Mouse (Mus musculus) kidney, postnatal 10 days (tissue): ENCODE data around the gene Ift88.
A peak's percentile ranks its signal among the peaks of the same experiment; 100 is the strongest.

Experiments used
- DNase-seq: peaks from one replicate; pipeline ENCODE4 v3.0.0; 2021; ENCODE audit warnings: mixed read lengths

Gene Ift88

DNA sequence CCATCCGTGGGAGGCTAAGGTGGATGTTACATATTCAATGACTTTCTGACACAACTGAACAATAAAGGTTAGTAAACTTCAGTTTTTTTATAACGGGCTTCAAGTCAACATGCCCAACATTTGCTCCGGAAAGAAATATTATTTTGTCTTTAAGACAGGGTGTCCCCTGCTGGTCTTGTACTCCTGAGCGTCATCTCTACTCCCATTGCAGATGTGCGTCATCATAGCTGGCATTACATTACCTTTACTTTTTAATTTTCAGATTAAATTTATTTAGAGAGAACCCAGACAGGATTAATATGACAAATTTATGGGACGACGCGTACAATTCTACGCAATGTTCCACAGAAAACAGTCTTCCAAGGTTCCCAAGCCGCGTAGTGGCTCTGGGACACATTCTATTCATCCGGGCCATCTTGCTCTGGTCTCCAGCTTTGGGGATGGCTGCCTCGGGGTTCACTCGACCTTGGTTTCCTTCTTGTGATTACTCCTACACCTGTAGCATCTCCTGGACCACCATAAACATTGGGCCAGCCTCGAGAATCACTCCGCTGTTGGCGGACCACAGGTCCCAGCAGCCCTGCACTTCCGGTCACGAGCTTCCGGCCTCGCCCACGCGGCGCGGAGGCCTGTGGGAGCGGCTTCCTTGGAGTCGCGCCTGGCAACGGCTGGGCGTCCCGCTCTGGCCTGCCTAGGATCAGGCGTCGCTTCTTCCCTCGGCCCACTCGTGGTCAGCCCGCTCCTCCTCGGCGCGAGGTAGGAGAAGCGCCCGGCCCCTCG is at the start of gene Ift88:
TSS of gene Ift88 (plus strand) at position 631 of the 780 bp plus-strand sequence.
- DNase-seq, result peak; percentile 96

DNA sequence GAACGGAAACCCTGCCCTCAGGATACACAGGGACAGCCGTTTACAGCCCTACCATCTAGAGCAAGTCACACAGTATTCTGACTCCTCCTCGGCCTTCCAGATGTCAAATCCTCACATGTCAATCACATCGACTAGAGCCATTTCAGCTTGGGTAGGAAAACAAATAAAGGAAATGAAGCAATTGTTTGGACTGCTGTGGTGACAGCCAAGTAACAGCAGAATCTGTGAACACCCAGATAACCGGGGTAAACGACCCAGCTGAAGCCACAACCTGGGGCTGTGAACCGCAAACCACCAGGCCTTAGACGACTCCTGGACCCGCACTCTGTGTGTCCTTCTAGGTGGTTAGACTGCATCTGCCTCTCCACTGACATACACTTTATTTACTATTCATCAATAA is 48.7 kb upstream of the Ift88 start:
- no peak for DNase-seq

DNA sequence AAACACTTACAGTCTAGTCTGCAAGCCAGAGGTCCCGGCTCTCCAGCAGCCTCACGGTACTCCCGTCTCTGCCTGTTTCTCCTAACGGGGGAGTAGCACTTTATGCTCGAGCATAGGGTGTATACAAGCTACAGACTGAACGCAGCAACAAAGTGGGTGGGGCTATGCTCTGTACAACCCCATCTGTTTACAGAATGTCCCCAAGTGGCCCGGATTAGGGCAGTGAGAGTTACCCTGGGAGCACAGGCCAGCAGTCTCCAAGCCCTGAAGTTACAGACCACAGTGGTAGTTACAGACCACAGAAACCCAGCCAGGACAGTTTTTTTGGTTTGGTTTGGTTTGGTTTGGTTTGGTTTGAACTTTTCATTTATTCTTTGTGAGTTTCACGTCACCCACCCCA is 47.8 kb upstream of the Ift88 start:
- DNase-seq, result no peak

DNA sequence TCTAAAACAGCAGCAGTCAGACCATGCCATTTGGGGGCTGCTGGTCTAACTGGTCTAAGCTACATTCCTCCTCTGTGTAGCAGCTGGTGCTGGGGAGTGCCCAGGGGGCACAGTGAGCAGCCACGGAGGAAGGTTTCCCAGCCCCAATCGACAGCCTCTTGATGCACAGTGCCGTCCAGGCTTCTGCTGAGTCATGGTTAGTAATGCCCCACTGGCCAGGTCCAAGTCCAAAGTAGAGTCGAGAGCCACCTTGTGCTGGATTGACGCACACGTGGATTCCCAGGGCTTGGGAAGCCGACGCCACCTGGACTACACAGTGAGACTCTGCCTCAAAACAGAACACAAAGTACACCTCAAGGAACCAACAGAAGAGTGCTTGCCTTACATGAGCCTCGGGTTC is 46.9 kb upstream of the Ift88 start:
- DNase-seq, result peak; percentile 67

DNA sequence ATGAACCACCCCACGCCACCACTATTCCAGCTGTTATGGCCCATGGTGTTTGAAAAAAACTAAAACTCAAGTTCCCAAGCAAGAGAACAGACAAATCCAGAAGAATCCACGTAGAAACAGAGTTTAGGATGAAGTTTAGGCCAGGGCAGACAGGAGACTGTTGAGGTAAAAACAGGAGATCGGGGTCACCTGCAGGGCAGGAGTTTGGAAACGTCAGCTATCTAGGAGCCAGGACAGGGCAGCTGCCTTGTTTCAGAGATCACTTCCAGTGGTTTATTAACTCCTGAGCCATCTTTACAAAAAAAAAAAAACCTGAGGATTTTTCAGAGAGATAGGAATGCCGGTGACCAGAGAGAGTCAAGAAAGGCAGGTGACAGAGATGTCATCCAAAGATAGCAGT is 46.3 kb upstream of the Ift88 start:
- DNase-seq, result peak; percentile 31

DNA sequence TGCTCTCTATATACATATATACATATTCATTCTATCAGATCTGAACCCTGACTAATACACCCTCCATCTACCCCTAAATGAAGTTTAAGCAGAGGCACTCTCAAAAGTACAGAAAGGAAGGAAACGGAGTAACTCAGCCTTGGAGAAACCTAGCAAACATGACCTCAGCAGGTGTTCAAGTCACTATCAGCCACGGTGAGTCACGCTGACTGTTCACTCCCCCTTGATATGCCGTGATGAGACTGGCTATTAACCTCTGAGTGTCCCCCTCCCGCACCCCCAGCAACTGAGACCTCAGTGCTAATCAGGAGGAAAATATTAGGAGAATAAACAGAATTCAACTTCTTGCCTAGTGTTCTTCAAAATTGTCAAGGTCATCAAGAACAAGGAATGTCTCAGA is 38.2 kb upstream of the Ift88 start:
- no peak for DNase-seq

DNA sequence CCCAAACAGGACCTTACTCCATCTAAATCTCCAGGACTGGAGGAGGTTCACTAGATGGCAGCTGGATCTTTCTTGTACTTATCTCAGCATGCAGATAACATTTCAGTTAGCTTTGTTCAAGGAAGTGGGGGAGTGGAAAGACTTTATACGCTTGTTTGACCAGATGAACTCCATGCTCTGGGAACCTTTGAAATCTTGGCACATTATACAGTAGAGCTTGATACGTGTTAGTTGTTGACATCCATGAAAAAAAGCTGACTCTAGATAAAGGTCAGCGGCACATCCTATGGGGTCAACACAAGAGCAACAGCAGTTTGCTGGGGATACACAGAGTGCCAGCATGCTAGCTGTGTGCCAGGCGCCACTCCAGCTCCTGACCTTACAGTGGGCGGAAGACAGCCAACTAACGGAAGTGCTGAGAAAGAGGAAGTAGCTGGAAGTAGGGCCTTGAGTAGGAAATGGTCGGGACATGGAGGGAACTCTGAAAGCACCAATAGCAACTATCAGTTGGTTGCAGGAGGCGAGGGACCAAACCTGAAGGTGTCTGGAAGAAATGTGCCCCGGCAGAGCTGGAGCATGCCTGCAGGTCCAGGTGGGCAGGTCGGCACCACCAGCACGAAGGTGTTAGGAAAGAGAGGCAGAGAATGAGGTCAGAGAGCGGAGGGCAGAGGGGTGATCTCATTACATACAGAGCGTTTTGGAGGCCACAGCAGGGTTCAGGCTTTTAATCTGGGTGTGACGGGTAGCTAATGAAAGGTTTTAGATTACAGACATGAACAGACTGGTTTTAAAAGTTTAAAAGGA is 36.9 kb upstream of the Ift88 start:
- peak; percentile 42 for DNase-seq

DNA sequence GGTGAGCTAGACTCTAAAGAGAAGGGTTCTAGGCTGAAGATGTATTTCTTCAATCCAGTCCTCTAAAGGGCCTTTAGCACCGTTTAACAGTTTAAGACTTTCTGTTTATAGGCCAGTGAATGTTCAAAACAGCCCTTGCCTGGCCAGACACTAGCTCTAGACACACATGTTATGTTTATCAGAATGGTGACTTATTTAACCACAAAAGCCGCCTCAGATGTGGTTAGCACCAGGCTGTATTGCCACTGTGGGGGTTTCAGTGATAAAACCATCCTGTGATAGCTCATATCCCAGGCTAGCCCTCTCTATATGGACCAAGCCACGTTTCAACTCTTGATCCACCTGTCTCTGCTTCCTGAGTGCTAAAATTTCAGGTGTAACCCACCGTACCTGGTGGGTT is 32.2 kb upstream of the Ift88 start:
- DNase-seq, result no peak

DNA sequence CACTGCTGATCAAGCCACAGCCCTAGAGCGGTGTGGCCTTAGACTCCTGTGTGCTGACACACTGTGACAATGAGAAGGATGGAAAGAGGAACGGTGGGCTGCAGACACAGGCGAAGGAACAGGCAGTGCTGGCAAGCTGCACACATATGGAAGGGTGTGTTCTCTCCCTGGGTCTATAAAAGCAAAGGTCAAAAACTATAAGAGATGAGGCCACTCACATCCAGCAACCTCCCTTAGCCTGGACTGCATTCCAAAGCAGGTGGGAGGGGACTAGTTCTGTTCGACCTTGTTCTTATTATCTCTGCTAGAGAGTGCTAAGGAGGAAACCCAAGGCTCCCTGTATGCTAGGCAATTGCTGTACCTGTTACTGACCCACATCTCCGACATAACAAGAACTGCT is 31.6 kb upstream of the Ift88 start:
- no peak for DNase-seq

DNA sequence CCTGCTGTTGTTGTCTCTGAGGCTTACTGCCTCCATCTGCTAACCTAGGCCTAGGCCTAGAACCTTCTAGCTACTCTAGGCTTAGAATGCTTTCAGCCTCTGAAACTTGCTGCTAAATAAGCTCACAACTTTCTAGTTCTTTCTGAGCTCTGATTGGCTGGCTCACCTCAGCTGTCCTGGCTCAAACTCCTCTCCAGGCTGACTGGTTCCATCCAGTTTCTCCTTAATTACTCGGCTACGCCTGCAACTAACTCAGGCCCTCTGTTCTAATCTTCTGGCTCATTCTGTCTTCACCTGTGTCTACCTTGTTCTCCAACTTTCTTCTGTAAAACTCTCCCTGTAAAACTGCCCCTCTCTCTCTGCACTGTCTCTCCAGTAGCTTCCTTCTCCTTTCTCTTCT is 28.4 kb upstream of the Ift88 start:
- peak; percentile 27 for DNase-seq

DNA sequence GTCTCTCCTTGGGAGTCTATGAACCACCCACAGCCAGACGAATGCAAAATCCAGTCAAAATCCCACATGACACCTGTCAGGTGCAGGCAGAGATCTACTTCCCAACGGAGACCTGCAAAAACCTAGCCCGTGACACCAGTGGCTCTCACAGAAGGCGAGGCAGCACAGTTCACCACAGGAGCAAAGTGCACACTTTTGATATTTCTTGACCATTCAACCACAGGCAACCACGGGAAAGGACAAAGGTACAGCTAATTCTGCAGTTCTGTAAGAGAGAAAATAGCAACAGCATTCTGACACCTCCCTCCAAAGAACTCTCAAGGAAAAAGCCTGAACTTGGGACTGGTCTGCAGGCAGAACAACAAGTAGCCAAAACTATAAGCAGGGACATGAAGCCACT is 26.6 kb upstream of the Ift88 start:
- peak; percentile 48 for DNase-seq

DNA sequence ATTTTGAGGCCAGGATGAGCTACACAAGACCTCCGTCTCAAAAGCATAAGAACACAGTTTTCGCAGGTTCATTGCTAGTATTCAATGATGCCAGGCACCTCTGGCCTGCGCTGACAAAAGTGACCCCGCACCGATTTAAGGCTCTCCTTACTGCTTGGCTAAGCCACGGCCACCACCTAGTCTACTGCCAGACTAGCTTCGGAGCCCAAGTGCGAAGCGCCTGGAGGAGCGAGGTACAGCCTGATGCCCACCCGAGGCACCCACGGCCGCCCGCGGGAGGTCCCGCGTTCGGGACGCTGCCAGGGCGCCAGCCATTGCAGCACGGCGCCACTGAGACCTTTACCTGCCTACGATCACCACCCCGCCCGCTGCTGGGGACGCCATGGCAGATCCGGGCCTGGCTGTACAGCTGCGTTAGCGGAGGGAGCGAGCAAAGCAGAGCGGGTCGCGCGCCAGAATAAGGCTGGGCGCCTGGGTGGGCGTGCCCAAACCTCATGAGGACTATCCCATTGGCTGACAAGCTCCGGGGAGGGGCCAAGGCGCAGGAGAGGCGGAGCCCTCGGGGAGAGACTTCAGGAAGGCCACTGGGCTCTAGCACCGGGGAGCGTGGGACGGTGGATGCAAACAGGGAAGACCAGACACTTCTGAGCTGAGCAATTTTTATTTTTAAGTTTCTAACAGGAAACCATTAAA is 25.7 kb upstream of the Ift88 start, which contains the start of gene Cryl1:
TSS of gene Cryl1 (minus strand) at position 465 of the 693 bp plus-strand sequence.
- peak; percentile 99 for DNase-seq

DNA sequence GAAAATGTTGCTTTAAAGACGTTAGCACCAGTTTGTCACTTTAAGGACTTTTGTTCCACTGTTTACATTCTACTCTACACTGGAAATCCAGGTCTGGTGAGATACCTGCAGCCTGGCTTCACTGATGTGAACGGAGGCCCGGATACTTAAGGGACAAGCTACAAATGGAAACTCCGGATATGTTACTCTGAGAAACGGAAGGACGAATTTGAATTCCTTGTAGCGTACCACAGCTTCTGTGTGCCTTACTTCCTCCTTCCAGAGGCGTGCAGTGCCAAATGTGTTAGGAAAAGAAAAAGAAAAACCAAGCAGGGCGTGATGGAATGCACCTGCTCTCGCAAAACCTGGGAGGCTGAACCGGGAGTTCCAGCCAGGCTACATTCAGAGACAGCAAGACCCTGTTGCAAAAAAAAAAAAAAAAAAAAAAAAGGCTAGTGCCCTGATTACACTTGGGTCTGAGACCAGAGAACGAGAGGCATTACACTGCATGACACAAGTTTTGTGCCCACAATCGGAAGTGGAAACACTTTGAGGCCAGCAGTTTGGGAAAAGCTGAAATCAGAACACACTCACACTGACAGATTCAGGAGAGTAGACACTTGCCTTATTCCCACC is 24.9 kb upstream of the Ift88 start:
- DNase-seq, result peak; percentile 45

DNA sequence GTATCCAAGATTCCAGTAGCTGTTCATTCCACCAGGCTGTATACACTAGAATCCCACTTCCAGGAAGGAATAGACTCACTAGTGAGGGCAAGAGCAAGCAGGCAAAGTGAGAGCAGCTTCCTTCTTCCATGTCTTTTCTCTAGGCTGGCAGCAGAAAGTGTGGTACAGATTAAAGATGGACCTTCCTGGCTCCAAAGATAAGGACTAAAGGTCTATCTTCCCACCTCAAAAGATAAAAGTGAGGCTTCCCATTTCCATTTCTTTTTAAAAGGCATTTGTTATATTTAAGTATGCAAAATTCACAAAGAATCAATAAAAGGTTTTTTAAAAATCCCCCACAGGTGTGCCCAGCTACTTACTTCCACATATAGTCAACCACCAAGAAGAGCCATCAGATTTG is 21.0 kb upstream of the Ift88 start:
- no peak for DNase-seq

DNA sequence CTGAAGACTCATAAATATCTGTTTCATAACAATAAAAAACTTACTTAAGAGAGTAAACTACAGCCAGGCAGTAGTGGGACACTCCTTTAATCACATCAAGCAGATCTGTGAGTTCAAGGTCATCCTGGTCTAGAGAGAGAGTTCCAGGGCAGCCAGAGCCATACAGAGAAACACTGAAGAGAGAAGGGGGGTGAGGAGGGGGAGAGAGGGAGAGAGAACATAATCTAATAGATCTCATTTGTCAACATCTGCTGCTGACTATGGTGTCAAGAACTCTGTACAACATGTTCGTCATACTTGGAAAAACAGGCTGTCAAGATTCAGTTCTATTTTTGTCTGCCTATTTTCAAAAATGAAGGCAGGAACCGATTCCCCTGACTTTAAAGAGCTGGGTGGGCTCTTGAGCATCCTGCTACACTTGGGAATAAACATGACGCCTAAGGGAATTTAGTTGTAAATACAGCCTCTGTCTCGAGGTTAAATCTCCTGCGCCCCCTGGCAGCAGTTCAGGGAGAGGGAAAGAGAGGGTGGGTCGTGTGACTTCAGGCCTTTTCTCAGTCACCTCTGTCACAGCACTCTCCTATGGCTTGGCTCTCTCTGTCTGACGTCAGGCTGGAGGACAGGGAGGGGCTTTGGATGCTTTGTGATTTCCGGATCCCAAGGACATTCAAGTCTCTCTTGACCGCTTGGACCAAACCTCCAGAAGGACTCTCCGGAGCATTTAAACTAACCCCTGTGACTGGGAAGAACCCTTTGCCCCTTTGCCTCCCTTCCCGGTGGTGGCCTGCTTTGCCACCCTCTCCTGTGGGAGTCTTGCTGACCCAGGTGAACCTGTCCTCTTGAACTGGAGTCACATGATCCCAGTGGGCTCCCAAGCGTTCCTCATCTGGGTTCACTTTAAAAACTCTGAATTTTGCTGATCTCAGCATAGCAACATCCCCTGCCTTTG is 16.5 kb upstream of the Ift88 start:
- DNase-seq, result peak; percentile 82

DNA sequence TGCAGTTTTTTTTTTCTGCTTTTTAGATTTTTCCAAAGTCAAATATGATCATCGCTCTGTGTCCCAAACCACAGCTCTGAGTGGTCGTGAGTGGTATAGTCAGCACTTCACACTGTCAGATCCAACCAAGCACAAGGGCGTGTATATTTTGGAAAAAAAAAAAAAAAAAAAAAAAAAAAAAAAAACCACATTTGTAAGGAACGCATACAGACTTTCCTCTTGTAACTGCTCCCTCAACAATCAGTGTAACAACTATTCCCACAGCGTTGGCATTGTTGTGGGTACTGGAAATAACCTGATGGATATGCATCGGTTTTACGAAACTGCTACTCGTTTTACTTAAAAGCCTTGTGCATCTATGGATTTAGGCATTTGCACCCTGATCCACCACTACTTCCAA is 15.8 kb upstream of the Ift88 start:
- no peak for DNase-seq

DNA sequence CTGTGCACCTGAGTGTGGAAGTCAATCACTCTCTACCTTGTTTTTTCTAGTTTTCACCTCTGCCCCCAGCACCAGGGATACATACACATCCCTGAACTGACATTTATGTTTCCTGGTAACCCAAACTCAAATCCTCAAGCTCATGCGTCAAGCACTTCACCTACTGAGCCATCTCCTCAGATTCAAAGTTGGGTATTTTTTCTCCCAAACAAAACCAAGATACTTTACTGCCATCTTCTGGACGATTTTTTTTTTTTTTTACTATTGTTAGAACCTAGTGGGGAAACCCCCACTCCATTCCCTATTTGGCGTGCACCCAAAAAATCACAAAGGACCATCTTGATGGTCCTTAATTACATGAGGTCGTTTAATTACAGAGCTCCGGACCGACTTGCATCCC is 14.8 kb upstream of the Ift88 start:
- no peak for DNase-seq

DNA sequence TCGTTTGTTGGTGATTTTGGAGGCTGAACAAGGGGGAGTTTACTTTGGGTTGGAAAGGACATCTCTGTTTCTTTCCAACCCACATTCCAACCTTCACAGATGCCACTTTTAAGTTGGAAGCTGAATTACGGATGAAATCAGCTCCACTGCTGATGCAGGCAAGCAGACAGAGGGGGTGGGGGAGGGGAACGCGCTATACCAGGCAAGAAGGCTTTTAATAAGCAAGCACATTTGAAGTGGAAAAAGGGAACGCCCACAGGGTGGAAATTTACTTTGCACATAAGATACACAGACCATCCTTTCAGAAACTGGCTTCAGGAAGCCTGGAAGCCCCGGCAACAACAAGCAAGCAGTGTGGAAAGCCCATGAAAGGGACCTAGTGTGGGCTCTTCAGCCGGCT is 11.7 kb upstream of the Ift88 start:
- no peak for DNase-seq

DNA sequence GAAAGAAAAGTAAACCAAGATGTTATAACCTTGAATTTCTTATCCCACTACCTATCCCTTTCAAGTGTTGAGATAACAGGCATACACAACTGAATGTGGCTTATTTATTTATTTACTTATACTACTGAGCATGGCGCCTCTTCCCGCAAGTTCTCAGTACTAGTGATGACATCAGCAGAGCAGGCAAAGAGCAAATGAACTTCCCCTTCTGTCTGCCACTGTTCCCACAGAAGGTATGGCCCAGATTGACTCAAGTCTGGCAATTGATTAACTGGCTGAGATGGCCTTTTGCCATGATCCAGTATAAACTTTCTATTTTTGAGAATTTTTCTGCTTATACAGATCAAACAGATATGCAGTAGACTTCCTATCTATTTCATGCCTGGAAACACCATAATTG is 6.7 kb upstream of the Ift88 start:
- no peak for DNase-seq

DNA sequence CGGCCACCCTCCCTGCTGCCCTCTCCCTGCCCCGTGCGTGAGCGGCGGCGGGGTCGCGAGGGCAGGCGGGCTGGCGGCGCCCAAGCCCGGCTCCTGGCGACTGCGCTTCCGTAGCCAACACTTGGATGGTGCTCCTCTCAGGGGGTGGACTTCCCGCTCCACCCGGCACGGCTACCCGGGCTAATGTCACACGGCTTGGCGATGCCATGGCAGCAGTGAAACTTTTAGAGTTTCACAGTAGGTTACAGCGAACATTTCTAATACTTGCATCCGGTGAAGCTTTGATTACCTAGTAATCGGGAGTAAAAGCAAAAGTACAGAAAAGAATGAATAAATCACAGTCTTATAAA is 325 bp downstream of the Ift88 start:
- DNase-seq, result no peak

DNA sequence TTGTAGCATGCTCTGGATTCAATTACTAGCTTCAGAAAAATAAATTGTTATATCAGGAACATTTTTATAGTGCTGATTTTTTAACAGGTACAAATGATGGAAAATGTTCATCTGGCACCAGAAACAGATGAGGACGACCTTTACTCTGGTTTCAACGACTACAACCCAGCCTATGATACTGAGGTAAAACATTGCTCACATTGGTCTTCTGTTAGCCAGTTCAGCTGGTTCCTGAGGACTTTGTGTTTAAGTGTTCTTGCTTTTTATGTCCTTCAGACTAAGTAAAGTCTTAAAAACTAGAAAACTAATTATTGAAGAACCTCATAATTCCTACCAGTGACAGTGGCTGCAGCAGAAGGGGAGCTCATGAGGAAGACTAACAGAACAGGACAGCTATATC is 6.6 kb downstream of the Ift88 start:
- no peak for DNase-seq

DNA sequence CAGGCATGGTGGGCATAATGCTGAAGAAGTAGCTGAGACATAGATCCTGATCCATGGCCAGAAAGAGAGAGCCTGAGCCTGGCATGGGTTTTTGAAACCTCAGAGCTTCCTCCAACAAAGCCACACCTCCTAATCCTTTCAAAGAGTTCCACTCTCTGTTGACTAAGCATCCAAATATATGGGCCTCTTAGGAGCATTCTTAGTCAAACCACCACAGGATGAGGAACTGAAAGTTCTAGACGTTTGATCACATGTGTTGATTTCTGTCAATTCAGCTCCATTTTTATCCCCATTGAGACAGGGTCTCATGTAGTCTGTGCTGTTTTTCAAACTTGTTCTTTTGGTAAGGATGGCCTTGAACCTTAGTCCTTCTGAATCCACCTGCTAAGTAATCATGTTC is 28.7 kb downstream of the Ift88 start:
- no peak for DNase-seq
